Mouse (Mus musculus): ENCODE results near the gene Lrrc9.

- TF ChIP-seq CTCF (IDR thresholded peaks at IDR 0.05; ENCODE audit: borderline replicate concordance, insufficient read depth, low read depth, low read length): no peak
- no peak for TF ChIP-seq POLR2A (IDR thresholded peaks at IDR 0.05; ENCODE audit: borderline replicate concordance, insufficient read depth, low read length)
These were observed 90.6 kb downstream of the Lrrc9 start for GRCm38 (mm10) chr12:72532303-72532702.

All from cerebellum, adult 2 months (tissue).